Mouse (Mus musculus) left cerebral cortex, postnatal 25 days (tissue): ENCODE results near the gene Gcnt3. TPM values are rescaled to one million over a fixed set of nuclear protein-coding genes. Genes with fewer than 3 reads are reported as not detected.
A peak's percentile ranks its signal among the peaks of the same experiment; 100 is the strongest.

Experiments
- DNase-seq, 2 experiments: peaks; one replicate each; pipeline ENCODE4 v3.0.0; 2022; ENCODE audit warnings: low spot score in 2 of 2, mixed read lengths in 1 of 2
- intact Hi-C: fragments of 180-260 bp; cut with DNase I; formaldehyde crosslinking; loops from one replicate; pipeline ENCODE4 v1.15.1; 2025
- total RNA-seq, 2 experiments: library from RNA; stranded (reverse); gene quantifications; 2 replicates each; pipeline ENCODE4 v1.2.3; 2021

The Gcnt3 gene
- total RNA-seq, 2 experiments from 2014 or later: not detected

- intact Hi-C loops: loop anchor here (2.0 to 10.0 kb wide), 3 partner anchors 23 to 491 kb away; partner anchors contain the start of genes Bnip2 and Rnf111
- no peak for DNase-seq
Observed at GRCm38 (mm10) chr9:70011537-70012407, 26.1 kb downstream of the Gcnt3 start.

GRCm38 (mm10) chr9:70010781-70011473, 27.0 kb downstream of the Gcnt3 start:
- intact Hi-C loops: loop anchor here (5.0 to 10.0 kb wide), 2 partner anchors 384 to 491 kb away; partner anchors contain the start of gene Rnf111
- no peak for DNase-seq

- no peak for DNase-seq
- intact Hi-C loops: loop anchor here (5.0 to 10.0 kb wide), 2 partner anchors 385 to 492 kb away; partner anchors contain the start of gene Rnf111
Observed at GRCm38 (mm10) chr9:70009754-70010304, 28.1 kb downstream of the Gcnt3 start.

- no peak for DNase-seq
- intact Hi-C loops: no loop called here
Observed at GRCm38 (mm10) chr9:70007506-70008248, 30.2 kb downstream of the Gcnt3 start.

GRCm38 (mm10) chr9:70006984-70007383, 30.9 kb downstream of the Gcnt3 start:
- no peak for DNase-seq
- intact Hi-C loops: no loop called here

- DNase-seq: no peak
- intact Hi-C loops: no loop called here
Observed at GRCm38 (mm10) chr9:70003516-70003915, 34.4 kb downstream of the Gcnt3 start.

GRCm38 (mm10) chr9:69999318-69999717, 38.6 kb downstream of the Gcnt3 start:
- DNase-seq: no peak

GRCm38 (mm10) chr9:69994547-69994946, 43.3 kb downstream of the Gcnt3 start:
- intact Hi-C loops: no loop called here

More at GRCm38 (mm10) chr9:69999318-69999717, 38.6 kb downstream of the Gcnt3 start:
- intact Hi-C loops: no loop called here

GRCm38 (mm10) chr9:69993479-69993878, 44.4 kb downstream of the Gcnt3 start:
- intact Hi-C loops: no loop called here
- DNase-seq: no peak

More at GRCm38 (mm10) chr9:69994547-69994946, 43.3 kb downstream of the Gcnt3 start:
- peak in 1 of 2 experiments; percentile 15 for DNase-seq

GRCm38 (mm10) chr9:69992841-69993277, 45.0 kb downstream of the Gcnt3 start:
- intact Hi-C loops: no loop called here
- no peak for DNase-seq

- DNase-seq: no peak
- intact Hi-C loops: no loop called here
Observed at GRCm38 (mm10) chr9:69990346-69990745, 47.5 kb downstream of the Gcnt3 start.

- intact Hi-C loops: loop anchor here (2.0 to 5.0 kb wide), 2 partner anchors 23 to 227 kb away; partner anchors contain the start of genes Foxb1 and Gtf2a2
- DNase-seq: peak; percentile 92 to 95
Observed at GRCm38 (mm10) chr9:69989303-69990121, 48.4 kb downstream of the Gcnt3 start, which contains the start of gene Bnip2. Gene Bnip2, plus strand, starts transcription at chr9:69989466.

- intact Hi-C loops: loop anchor here (2.0 to 5.0 kb wide), 2 partner anchors 24 to 227 kb away; partner anchors contain the start of genes Foxb1 and Gtf2a2
- no peak for DNase-seq
Observed at GRCm38 (mm10) chr9:69988706-69989302, 49.1 kb downstream of the Gcnt3 start.

GRCm38 (mm10) chr9:69987579-69987978, 50.3 kb downstream of the Gcnt3 start:
- DNase-seq: peak; percentile 63 to 80
- intact Hi-C loops: loop anchor here (2.0 to 5.0 kb wide), 3 partner anchors 225 to 483 kb away; partner anchors contain the start of gene Foxb1

GRCm38 (mm10) chr9:69986571-69986970, 51.3 kb downstream of the Gcnt3 start:
- DNase-seq: no peak

GRCm38 (mm10) chr9:69986063-69986462, 51.8 kb downstream of the Gcnt3 start:
- no peak for DNase-seq
- intact Hi-C loops: loop anchor here (2.0 to 5.0 kb wide), 3 partner anchors 224 to 481 kb away; partner anchors contain the start of gene Foxb1

More at GRCm38 (mm10) chr9:69986571-69986970, 51.3 kb downstream of the Gcnt3 start:
- intact Hi-C loops: loop anchor here (2.0 to 5.0 kb wide), 3 partner anchors 224 to 482 kb away; partner anchors contain the start of gene Foxb1

GRCm38 (mm10) chr9:69985526-69985925, 52.4 kb downstream of the Gcnt3 start:
- intact Hi-C loops: loop anchor here (5.0 kb wide), 1 partner anchor 223 kb away; the partner anchor contains the start of gene Foxb1
- no peak for DNase-seq
